Mouse (Mus musculus): Measurements from ENCODE around the gene Itga3. TPM values are rescaled to one million over a fixed set of nuclear protein-coding genes. Genes with fewer than 3 reads are reported as not detected.

Itga3 gene
- polyA plus RNA-seq, 1 experiment from 2014 or later, result 355 TPM

DNA sequence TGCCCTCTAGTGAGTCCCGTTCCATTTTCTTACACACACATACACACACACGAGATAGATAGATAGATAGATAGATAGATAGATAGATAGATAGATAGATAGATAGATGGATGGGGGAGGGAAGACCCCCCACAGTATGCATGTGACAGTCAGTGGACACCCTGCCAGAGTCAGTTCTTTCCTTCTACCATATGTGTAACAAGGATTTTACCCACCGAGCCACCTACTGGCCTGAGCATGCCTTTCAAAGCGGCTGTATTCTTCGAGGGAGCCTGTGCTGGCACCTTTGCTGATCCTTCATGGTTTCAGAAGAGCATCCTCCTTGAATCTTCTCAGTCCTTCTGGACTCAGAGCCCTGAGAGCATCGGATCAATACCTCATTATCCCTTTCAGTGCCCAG, 21.3 kb upstream of the Itga3 start:
- in situ Hi-C loops (cut with MboI; ENCODE audit: low pct_unique_long_range_greater_than_20kb), result loop anchor here (25.0 kb wide), 1 partner anchor 1164 kb away; the partner anchor contains the start of gene Hoxb9
- POLR2A ChIA-PET, result interaction anchor here (0.7 to 4.2 kb wide), 3 partner anchors 9 to 1187 kb away, joined by 3 to 24 read pairs (median 5); partner anchors contain the start of gene Itga3
- no peak for TF ChIP-seq CTCF (IDR thresholded peaks at IDR 0.05)
- no peaks in the 10 kb centered on the region for H3K27me3 ChIP-seq
- no peak for DNase-seq (ENCODE audit: low read depth, low spot score)
- CTCF ChIA-PET, result interaction anchor here (1.1 to 1.4 kb wide), 3 partner anchors 10 to 25 kb away, joined by 3 to 5 read pairs (median 3); no protein-coding TSS in a partner anchor
- ATAC-seq, result no peak

DNA sequence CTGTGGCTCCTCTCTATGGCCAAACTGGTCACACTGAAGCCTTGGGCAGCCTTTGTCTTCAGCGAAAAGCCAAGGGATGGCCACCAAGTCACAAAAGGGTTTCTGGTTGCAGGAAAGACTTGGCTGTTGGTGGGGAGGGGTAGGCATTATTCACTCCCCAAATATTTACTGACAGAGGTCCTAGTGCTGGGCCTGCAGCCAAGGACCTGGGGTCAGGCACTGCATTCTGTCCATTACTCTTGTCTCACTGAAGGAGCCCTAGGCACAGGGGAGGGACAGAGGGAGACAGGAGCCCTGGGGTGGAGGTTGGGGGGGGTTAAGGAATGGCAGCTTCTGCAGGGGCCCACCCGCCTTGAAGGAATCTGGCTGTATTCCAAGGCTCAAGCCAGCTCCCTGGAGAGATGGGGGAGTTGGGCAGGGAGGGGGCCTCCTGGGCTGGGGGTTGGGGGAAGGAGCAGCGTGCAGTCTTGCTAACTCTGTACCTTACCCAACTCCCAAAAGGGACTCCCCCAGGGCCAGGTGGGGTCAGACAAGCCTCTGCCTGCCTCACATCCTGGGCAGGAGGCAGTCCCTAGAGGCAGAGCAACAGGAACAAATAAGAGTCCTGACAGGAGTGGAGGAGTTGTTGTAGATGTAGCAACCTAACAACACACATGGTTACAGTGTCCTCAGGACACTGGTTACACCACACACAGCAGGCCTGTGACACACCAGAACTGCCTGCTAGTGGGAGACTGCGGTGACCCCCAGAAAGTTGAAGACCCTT, 20.2 kb upstream of the Itga3 start:
- CTCF ChIA-PET, result interaction anchor here (0.6 to 1.4 kb wide), 5 partner anchors 8 to 26 kb away, joined by 3 to 5 read pairs (median 3); no protein-coding TSS in a partner anchor
- no peaks in the 10 kb centered on the region for H3K27me3 ChIP-seq
- POLR2A ChIA-PET, result interaction anchor here (0.8 to 1.4 kb wide), 5 partner anchors 10 to 27 kb away, joined by 3 to 7 read pairs (median 4); no protein-coding TSS in a partner anchor
- TF ChIP-seq CTCF (IDR thresholded peaks at IDR 0.05), result no peak
- DNase-seq (ENCODE audit: low read depth, low spot score) (no peak), ATAC-seq (peak; percentile 74)
- in situ Hi-C loops (cut with MboI; ENCODE audit: low pct_unique_long_range_greater_than_20kb), result loop anchor here (25.0 kb wide), 1 partner anchor 1166 kb away; the partner anchor contains the start of gene Hoxb9

DNA sequence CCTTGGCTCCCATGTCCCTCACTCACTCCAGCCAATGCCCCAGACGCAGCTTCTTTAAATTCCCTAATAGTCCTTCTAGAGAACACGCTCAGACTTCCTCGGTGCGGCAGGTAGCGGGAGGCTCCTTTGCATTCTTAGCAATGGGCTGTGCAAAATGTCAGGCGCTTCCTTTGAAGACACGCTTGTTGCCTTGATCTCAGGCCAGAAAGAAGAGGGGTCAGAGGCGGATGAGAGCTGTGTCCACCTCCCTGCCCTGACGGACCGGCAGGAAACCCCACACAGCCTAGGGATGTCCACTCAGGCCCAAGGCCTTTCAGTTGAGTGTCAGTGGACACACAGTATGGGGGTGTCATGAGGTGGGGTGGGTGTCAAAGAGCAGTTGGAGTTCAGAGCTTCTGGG, 19.0 kb upstream of the Itga3 start:
- ATAC-seq (no peak), DNase-seq (ENCODE audit: low read depth, low spot score) (no peak)
- in situ Hi-C loops (cut with MboI; ENCODE audit: low pct_unique_long_range_greater_than_20kb), result loop anchor here (25.0 kb wide), 1 partner anchor 1167 kb away; the partner anchor contains the start of gene Hoxb9
- ChIA-PET POLR2A (interaction anchor here (1.1 to 1.4 kb wide), 2 partner anchors 9 to 22 kb away, joined by 6 to 7 read pairs; no protein-coding TSS in a partner anchor), CTCF (interaction anchor here (1.2 kb wide), 1 partner anchor 10 kb away, joined by 5 read pairs; no protein-coding TSS in a partner anchor)
- no peak for TF ChIP-seq CTCF (IDR thresholded peaks at IDR 0.05)
- H3K27me3 ChIP-seq, result no peaks in the 10 kb centered on the region

DNA sequence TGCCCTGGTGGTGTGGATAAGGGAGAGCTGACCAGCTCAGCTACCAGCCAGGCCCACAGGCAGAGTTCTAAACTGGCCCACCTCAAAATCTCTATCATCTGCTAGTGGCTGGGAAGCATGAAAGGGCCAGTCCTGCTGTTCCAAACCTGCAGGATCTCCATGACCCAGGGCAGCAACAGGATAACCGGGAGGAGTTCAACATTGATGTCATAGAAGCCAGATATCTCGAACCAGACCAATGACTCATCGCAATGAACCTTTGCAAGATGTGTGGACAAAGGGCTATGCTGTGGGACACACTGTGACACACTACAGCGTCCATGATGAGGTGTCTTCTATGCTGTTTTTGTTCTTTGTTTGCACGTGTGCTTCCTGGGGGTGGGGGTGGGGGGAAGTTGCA, 16.5 kb upstream of the Itga3 start:
- DNase-seq (ENCODE audit: low read depth, low spot score), result no peak
- CTCF ChIA-PET, result no interaction called here
- no peak for TF ChIP-seq CTCF (IDR thresholded peaks at IDR 0.05)
- POLR2A ChIA-PET, result no interaction called here
- no peaks in the 10 kb centered on the region for H3K27me3 ChIP-seq
- no peak for ATAC-seq
- in situ Hi-C loops (cut with MboI; ENCODE audit: low pct_unique_long_range_greater_than_20kb), result loop anchor here (25.0 kb wide), 1 partner anchor 1169 kb away; the partner anchor contains the start of gene Hoxb9

DNA sequence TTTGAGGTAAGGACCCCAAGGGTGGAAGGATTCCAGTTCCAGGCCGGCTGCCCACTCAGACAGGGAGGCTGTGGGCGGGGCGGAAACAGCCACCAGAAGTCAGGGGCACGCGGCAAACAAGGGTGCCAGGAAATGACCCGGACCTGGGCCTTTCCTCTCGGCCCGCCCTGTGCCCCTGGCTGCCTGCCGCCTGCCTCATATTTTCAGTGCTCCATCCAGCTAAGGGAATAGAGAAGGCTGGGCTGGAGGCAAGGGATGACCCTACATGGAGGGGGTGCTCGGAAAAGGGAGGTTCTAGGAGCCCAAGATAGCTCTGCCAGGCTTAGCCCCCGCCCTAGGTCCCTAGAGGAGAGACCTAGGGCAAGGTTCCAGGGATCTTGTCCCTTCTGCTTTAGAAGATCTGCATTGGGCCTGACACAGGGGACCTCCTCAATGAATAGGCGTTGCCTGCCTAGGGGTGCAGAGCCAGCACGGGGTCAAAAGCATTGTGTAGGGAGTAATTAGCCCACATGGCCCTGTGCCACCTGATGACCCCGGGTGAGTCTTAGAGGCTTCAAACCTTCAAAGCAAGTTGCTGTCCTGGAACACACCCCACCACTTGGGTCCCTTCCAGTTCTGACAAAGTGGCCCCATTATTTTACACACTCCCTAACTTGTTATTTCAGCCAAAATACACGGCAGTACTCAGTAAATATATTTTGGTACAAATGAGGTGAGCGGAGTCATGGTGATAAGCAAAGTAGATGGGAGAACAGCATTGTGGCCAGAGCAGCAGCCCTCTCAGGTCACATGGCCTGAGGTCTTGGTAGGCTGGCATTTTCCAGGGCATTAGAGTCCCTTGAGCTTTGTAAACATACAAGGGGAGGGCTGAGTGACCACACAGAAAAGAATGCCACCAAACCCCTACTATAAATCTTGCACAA, 12.5 kb upstream of the Itga3 start:
- no peak for TF ChIP-seq CTCF (IDR thresholded peaks at IDR 0.05)
- POLR2A ChIA-PET, result interaction anchor here (0.5 to 3.6 kb wide), 6 partner anchors 9 to 102 kb away, joined by 3 to 27 read pairs (median 3); partner anchors contain the start of gene Itga3
- no peaks in the 10 kb centered on the region for H3K27me3 ChIP-seq
- in situ Hi-C loops (cut with MboI; ENCODE audit: low pct_unique_long_range_greater_than_20kb), result loop anchor here (25.0 kb wide), 1 partner anchor 1173 kb away; the partner anchor contains the start of gene Hoxb9
- CTCF ChIA-PET, result interaction anchor here (1.3 kb wide), 1 partner anchor 12 kb away, joined by 6 read pairs; the partner anchor contains the start of gene Itga3
- DNase-seq (ENCODE audit: low read depth, low spot score), result no peak
- ATAC-seq, result peak; percentile 44

DNA sequence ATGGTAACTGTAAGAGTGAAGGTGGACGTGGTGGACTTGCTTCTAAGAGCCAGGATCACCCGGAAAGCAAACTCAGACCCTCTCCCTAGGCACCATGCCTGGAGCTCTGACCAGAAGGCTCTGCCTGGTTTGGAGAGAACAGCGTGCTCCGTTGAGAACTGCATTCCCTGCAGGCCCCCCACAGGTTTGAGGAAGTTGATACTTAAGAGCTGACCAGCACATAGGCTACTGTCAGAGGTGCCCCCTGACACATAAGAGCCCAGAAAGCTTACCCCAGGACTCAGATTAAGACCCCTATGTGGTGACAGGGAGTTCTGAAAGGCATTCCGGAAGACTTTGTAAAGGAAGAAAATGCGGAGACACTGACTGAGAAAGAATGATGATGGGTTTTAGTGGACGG, 11.7 kb upstream of the Itga3 start:
- no peak for TF ChIP-seq CTCF (IDR thresholded peaks at IDR 0.05)
- DNase-seq (ENCODE audit: low read depth, low spot score) (no peak), ATAC-seq (no peak)
- no peaks in the 10 kb centered on the region for H3K27me3 ChIP-seq
- ChIA-PET POLR2A (interaction anchor here (0.5 to 3.6 kb wide), 6 partner anchors 10 to 101 kb away, joined by 3 to 27 read pairs (median 4); partner anchors contain the start of gene Itga3), CTCF (interaction anchor here (0.7 to 1.3 kb wide), 2 partner anchors 11 to 168 kb away, joined by 3 to 6 read pairs; partner anchors contain the start of gene Itga3)
- in situ Hi-C loops (cut with MboI; ENCODE audit: low pct_unique_long_range_greater_than_20kb), result loop anchor here (25.0 kb wide), 1 partner anchor 1174 kb away; the partner anchor contains the start of gene Hoxb9

DNA sequence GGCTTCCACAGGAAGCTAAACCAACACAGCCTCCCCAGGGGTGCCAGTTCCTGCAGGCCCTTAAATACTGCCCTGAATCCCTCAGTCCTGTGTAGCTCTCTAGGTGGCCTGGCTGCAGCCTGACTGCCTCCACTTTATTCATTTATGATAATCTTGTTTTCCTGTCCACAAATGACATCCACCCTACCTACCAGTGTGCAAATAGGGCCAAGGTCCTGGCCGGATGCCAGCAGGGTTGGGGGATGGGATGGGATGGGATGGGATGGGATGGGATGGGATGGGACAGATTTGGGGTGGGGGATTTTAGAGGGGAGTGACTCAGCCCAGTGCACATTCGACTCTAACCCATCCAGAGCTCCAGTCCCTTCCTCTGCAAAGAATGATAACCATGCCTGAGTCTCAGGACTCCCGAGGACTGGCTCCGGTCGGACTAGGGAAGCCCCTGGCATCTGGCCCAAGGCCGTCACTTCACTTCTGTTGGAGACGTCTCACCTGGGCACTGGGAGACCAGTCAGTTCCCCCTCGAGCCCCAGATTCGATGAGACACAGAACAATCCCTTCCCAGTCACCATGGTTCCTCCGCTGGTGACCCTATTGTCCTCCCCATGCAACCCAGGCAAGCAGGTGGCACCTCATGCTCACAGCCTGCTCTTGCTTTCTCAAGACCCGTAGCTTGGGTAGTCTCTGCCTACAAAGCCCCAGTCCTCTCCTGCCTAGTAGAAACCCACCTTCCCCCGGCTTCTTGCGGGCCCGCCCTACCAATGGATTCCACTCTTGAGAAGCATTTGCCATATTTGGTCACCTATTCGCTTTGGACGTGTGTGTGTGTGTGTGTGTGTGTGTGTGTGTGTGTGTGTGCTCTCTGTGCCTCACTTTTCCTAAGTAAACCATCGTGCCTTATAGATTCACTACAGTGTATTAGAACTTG, 11.0 kb upstream of the Itga3 start:
- POLR2A ChIA-PET, result interaction anchor here (0.8 to 3.9 kb wide), 7 partner anchors 9 to 18 kb away, joined by 3 to 27 read pairs (median 4); partner anchors contain the start of gene Itga3
- no peak for DNase-seq (ENCODE audit: low read depth, low spot score)

DNA sequence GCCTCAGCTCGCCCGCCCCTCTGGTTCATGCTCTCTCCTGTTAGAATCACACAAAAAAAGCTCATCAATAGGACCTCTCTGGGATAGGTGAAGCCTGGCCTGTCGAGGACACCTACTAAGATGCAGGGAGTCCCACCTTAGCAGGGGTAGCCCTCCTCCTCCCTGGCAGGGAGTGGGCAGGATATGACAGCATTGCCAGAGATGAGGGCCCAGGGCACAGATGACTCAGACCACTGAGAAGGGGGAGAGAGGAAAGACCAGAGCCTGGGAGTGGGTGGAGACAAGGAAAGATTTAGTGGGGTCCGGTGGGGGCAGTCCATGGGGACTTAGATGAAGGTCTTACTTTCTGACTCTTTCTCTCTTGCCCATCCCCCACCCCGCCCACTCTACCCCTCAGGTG, 9.6 kb upstream of the Itga3 start:
- H3K27me3 ChIP-seq, result no peaks in the 10 kb centered on the region
- in situ Hi-C loops (cut with MboI; ENCODE audit: low pct_unique_long_range_greater_than_20kb), result loop anchor here (25.0 kb wide), 1 partner anchor 1176 kb away; the partner anchor contains the start of gene Hoxb9
- no peak for DNase-seq (ENCODE audit: low read depth, low spot score)
- no peak for TF ChIP-seq CTCF (IDR thresholded peaks at IDR 0.05)
- ChIA-PET CTCF (interaction anchor here (1.5 to 2.8 kb wide), 7 partner anchors 8 to 47 kb away, joined by 3 to 12 read pairs (median 7); partner anchors contain the start of gene Itga3), POLR2A (interaction anchor here (0.7 to 3.9 kb wide), 5 partner anchors 9 to 40 kb away, joined by 3 to 27 read pairs (median 6); partner anchors contain the start of gene Itga3)
- ATAC-seq, result peak; percentile 41

More for the DNA sequence above, 11.0 kb upstream of the Itga3 start:
- in situ Hi-C loops (cut with MboI; ENCODE audit: low pct_unique_long_range_greater_than_20kb), result loop anchor here (25.0 kb wide), 1 partner anchor 1175 kb away; the partner anchor contains the start of gene Hoxb9
- no peak for TF ChIP-seq CTCF (IDR thresholded peaks at IDR 0.05)
- CTCF ChIA-PET, result interaction anchor here (0.7 to 2.8 kb wide), 10 partner anchors 10 to 168 kb away, joined by 3 to 12 read pairs (median 6); partner anchors contain the start of gene Itga3
- no peaks in the 10 kb centered on the region for H3K27me3 ChIP-seq
- no peak for ATAC-seq
